Mouse (Mus musculus) stomach, postnatal 0 days (tissue): ENCODE measurements around the gene Cfh. TPM values are rescaled to one million over a fixed set of nuclear protein-coding genes. Genes with fewer than 3 reads are reported as not detected.
"Not testable (repeated sequence)": the region's sequence is repeated elsewhere in the genome, so short reads cannot be mapped to it uniquely, and the experiment has no call there.

ENCODE experiments used
- ATAC-seq: fragments of 200-750 bp; cut with Nextera tagmentation; 2 replicates; pipeline ENCODE4 v1.8.0; 2017; ENCODE audit not compliant: low FRiP score, low TSS enrichment
- DNase-seq: peaks from one replicate; pipeline ENCODE4 v3.0.0-alpha.2; 2016; ENCODE audit warnings: low spot score
- H3K27ac ChIP-seq: fragments of 300-500 bp; sonication (generic); replicated peaks from 2 replicates; pipeline ENCODE4 v1.5.1; 2014; ENCODE audit warnings: mild to moderate bottlenecking, control low read depth
- H3K27me3 ChIP-seq: fragments of 300-500 bp; sonication (generic); 2 replicates; pipeline ENCODE4 v1.6.1; 2014; ENCODE audit warnings: low read length; ENCODE audit not compliant: control insufficient read depth, insufficient read depth
- H3K36me3 ChIP-seq: fragments of 300-500 bp; sonication (generic); 2 replicates; pipeline ENCODE4 v1.6.1; 2014; ENCODE audit warnings: low read length, mixed read lengths; ENCODE audit not compliant: control insufficient read depth, insufficient read depth
- H3K4me1 ChIP-seq: fragments of 300-500 bp; sonication (generic); replicated peaks from 2 replicates; pipeline ENCODE4 v1.6.1; 2014; ENCODE audit warnings: antibody characterized with exemption; ENCODE audit not compliant: control insufficient read depth, insufficient read depth
- H3K4me2 ChIP-seq: fragments of 300-500 bp; sonication (generic); replicated peaks from 2 replicates; pipeline ENCODE4 v1.6.1; 2014; ENCODE audit warnings: low read depth, mild to moderate bottlenecking, control low read depth, moderate library complexity
- H3K4me3 ChIP-seq: fragments of 300-500 bp; sonication (generic); 2 replicates; pipeline ENCODE4 v1.5.1; 2014; ENCODE audit warnings: low read depth, low read length, control low read depth
- H3K9ac ChIP-seq: fragments of 300-500 bp; sonication (generic); 2 replicates; pipeline ENCODE4 v1.6.1; 2014; ENCODE audit warnings: mild to moderate bottlenecking, low read length, control low read depth, mixed read lengths
- H3K9me3 ChIP-seq: fragments of 300-500 bp; sonication (generic); 2 replicates; pipeline ENCODE4 v1.6.1; 2016; ENCODE audit warnings: low read length; ENCODE audit not compliant: control insufficient read depth
- CTCF ChIP-seq: IDR thresholded peaks from 2 replicates; pipeline ENCODE4 v1.5.1; 2016; ENCODE audit warnings: antibody characterized with exemption, low read depth, mild to moderate bottlenecking, moderate library complexity
- EP300 ChIP-seq: optimal IDR thresholded peaks from 2 replicates; pipeline ENCODE3; 2016; ENCODE audit warnings: antibody characterized with exemption
- WGBS: fragments of 180-500 bp; shearing (Covaris S2); extraction: QIAGEN DNeasy Blood & Tissue Kit; methylation state at CpG from one replicate; pipeline ENCODE4 v1.1.7; 2014; 5-methylcytosine and 5-hydroxymethylcytosine counted together
- polyA plus RNA-seq: library from polyadenylated mRNA; unstranded; fragments of >200 nt; fragmentation: Nextera tagmentation; extraction: Ambion mirVana; gene quantifications from 2 replicates; pipeline ENCODE4 v1.2.1, GENCODE M21; 2015

Cfh gene
- polyA plus RNA-seq, result 4.7 and 5.3 TPM in 2 replicates

DNA sequence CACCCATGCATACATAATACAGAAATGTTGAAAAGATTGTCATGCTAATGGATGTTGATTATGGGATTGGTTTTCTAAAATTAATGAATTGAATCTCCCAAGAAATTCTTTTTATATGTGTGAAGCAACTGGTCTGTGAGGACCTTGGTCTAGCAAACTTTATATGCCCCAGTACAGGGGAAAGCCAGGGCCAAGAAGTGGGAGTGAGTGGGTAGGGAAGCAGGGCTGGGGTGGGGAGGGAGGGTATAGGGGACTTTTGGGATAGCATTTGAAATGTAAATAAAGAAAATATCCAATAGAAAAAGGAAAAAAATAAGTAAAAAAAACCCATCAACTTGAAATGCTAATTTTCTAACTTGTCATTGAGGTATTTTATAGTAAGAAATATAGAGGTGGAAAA is at the start of gene Cfh:
Gene Cfh, minus strand, starts transcription at position 101 of the 400 bp plus-strand sequence.
- not testable (repeated sequence) for H3K9ac ChIP-seq, H3K4me2 ChIP-seq, H3K4me1 ChIP-seq, H3K27ac ChIP-seq, DNase-seq, H3K4me3 ChIP-seq, H3K36me3 ChIP-seq, H3K9me3 ChIP-seq, ATAC-seq, H3K27me3 ChIP-seq

DNA sequence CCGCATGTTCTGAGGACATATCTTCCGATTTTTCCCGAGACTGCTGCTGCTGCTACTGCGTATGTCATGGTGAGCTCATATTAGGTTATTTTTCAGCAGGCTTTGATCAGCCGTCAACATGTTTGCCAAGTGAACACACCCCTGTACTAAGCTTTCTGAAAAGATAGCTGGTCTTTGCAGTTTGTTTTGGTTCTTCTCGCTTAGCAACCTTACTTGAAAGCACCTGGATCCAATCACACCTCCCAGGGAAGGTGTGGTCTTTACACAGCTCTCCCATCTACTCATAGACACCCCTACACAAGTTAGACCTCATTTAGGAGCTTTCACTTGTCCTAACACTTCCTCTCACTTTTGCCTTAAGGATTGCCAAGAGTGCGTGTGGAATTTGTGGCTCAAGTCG is 43.1 kb upstream of the Cfh start:
- Histone ChIP-seq H3K27ac (no peak overlapping the region), H3K4me3 (no peak overlapping the region), H3K4me2 (no peak overlapping the region), H3K9ac (no peak overlapping the region), H3K27me3 (no peaks in the 10 kb centered on the region), H3K36me3 (no peaks in the 10 kb centered on the region), H3K9me3 (no peaks in the 10 kb centered on the region), H3K4me1 (no peaks in the 10 kb centered on the region)
- ATAC-seq (peak; percentile 86), DNase-seq (peak; percentile 30)
- 32% methylated on average over 8 of the region's 8 CpGs for WGBS
- TF ChIP-seq EP300, result no peak
- no peak for TF ChIP-seq CTCF

DNA sequence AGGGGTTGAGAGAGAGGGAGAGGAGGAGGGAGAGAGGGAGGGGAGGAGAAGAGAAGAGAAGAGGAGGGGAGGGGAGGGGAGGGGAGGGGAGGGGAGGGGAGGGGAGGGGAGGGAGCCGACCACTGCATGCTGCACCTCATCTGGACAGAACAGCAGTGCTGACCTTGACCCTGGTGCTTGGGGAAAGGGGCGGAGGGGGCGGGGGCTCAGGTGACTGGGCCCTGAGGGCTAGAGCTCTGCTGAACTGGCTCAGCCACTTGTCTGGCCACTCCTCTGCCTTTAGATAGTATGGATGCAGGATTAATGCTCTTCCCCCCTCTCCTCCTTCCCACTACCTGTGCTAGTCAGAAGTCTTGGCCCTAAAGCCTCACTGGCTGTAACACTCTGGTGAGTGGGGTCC is 41.7 kb upstream of the Cfh start:
- 68% methylated on average over 3 of the region's 3 CpGs for WGBS
- Histone ChIP-seq H3K9me3 (no peaks in the 10 kb centered on the region), H3K4me2 (no peak overlapping the region), H3K27ac (no peak overlapping the region), H3K36me3 (no peaks in the 10 kb centered on the region), H3K27me3 (no peaks in the 10 kb centered on the region), H3K4me1 (no peaks in the 10 kb centered on the region), H3K9ac (no peak overlapping the region), H3K4me3 (no peak overlapping the region)
- TF ChIP-seq EP300 (no peak), CTCF (no peak)
- ATAC-seq (no peak), DNase-seq (no peak)

DNA sequence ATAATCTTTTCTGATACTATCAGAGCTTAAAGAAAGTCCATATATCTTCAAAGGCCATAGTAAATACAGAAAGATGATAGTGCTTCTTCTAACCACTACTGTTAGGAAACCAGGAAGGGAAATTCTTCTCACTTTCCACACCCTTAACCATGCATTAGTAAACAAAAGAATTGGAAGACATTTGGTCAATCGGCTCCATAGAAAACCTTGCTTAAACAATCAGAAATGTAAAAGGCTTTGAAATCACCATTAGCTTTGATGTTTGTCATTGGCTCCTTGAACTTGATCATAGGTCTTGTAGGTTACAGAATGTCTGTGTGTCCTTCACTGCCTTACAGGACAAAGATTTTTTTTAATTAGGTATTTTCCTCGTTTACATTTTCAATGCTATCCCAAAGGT is 21.8 kb upstream of the Cfh start:
- 59% methylated on average over 2 of the region's 2 CpGs for WGBS
- Histone ChIP-seq H3K9me3 (no peaks in the 10 kb centered on the region), H3K4me2 (no peak overlapping the region), H3K4me3 (no peak overlapping the region), H3K27ac (no peak overlapping the region), H3K36me3 (no peaks in the 10 kb centered on the region), H3K4me1 (no peaks in the 10 kb centered on the region), H3K9ac (no peak overlapping the region), H3K27me3 (no peaks in the 10 kb centered on the region)
- TF ChIP-seq EP300 (no peak), CTCF (no peak)
- DNase-seq, result no peak
- ATAC-seq, result no peak

DNA sequence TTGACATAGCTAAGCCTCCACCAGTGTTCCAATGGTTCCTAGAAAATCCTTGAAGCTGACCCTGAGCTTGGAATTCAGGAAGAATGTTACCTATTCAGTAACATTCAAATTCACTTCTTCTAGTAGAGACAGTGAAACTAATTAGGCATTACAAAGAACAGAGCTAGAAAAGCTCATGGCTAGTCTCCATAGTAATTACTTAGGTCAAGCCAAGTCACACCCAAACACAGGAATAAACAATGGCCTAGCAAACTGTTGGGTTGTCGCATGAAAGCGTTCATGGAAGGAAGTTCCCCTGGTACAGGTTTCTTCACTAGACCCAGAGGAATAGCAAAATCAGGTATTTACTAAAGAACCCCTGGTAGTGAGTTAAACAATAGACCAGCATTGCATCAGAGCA is 4.9 kb upstream of the Cfh start:
- H3K4me1 ChIP-seq, H3K27ac ChIP-seq, H3K4me2 ChIP-seq, H3K27me3 ChIP-seq, H3K36me3 ChIP-seq, H3K9ac ChIP-seq, DNase-seq, H3K9me3 ChIP-seq, ATAC-seq, H3K4me3 ChIP-seq: not testable (repeated sequence)
- whole genome bisulfite sequencing, result 76% methylated on average over 2 of the region's 2 CpGs

DNA sequence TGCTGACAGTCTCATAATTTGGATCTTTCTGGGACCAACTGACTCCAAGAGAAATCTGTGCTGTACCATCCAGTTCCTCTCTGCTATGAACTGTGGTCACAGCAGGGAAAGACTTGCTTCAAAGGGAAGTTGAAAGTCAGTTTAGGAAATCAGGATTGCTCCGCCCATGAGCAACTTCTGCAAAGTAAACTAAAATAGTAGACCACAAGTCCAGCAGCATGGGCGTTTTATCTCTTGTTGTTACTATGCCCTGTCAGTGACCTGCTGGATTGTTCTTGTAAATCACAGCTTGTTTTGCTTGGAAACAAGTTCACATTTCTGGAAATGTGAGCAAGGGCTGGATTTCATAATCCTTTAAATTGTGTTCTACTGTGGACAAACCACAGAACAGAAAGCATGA is 356 bp downstream of the Cfh start:
- Histone ChIP-seq H3K27ac (no peak overlapping the region), H3K27me3 (no peaks in the 10 kb centered on the region), H3K9me3 (no peaks in the 10 kb centered on the region), H3K36me3 (no peaks in the 10 kb centered on the region), H3K4me1 (no peaks in the 10 kb centered on the region), H3K4me3 (no peak overlapping the region), H3K4me2 (no peak overlapping the region), H3K9ac (no peak overlapping the region)
- ATAC-seq (peak; percentile 64), DNase-seq (no peak)
- TF ChIP-seq EP300 (no peak), CTCF (no peak)
- 31% methylated on average over 2 of the region's 2 CpGs for WGBS
